Mouse (Mus musculus) C2C12 (cell line): ENCODE results near the gene Nmb. TPM values are rescaled to one million over a fixed set of nuclear protein-coding genes. Genes with fewer than 3 reads are reported as not detected.

ENCODE experiments used
- H3K27me3 ChIP-seq: one replicate; pipeline ENCODE4 v1.6.1; 2011; ENCODE audit not compliant: control insufficient read depth, insufficient read depth, insufficient read length
- H3K36me3 ChIP-seq: one replicate; pipeline ENCODE4 v1.6.1; 2011; ENCODE audit not compliant: control insufficient read depth, insufficient read depth
- H3K4me3 ChIP-seq: one replicate; pipeline ENCODE4 v1.5.1; 2011; ENCODE audit warnings: mild to moderate bottlenecking, control low read depth; ENCODE audit not compliant: poor library complexity, insufficient read depth, severe bottlenecking
- H3K79me2 ChIP-seq: one replicate; pipeline ENCODE4 v1.6.1; 2011; ENCODE audit not compliant: control insufficient read depth, insufficient read depth
- H3K79me3 ChIP-seq: one replicate; pipeline ENCODE4 v1.6.1; 2011; ENCODE audit warnings: low read depth, control low read depth
- H3ac ChIP-seq: one replicate; pipeline ENCODE3; 2011; ENCODE audit warnings: low read depth; ENCODE audit not compliant: control insufficient read depth, insufficient read length
- CEBPB ChIP-seq: IDR thresholded peaks from one replicate; pipeline ENCODE4 v1.6.1; 2011; ENCODE audit warnings: low read depth, mild to moderate bottlenecking, control low read depth, moderate library complexity
- CTCF ChIP-seq: IDR thresholded peaks from one replicate; pipeline ENCODE4 v1.5.1; 2011; ENCODE audit not compliant: control insufficient read depth, insufficient read depth, insufficient read length
- FOSL1 ChIP-seq: IDR thresholded peaks from one replicate; pipeline ENCODE4 v1.8.0; 2011; ENCODE audit warnings: mild to moderate bottlenecking, low read length; ENCODE audit not compliant: poor library complexity, insufficient read depth, severe bottlenecking
- MAX ChIP-seq: IDR thresholded peaks from one replicate; pipeline ENCODE4 v1.6.1; 2011; ENCODE audit warnings: mild to moderate bottlenecking, control low read depth
- MYOD1 ChIP-seq: IDR thresholded peaks from one replicate; pipeline ENCODE4 v1.6.1; 2011; ENCODE audit warnings: low read depth; ENCODE audit not compliant: control insufficient read depth, insufficient read length
- MYOG ChIP-seq: IDR thresholded peaks from one replicate; pipeline ENCODE4 v1.6.1; 2011; ENCODE audit not compliant: control insufficient read depth, insufficient read length; ENCODE audit errors: extremely low read depth
- USF1 ChIP-seq: IDR thresholded peaks from one replicate; pipeline ENCODE4 v1.6.1; 2011; ENCODE audit warnings: low read depth, mild to moderate bottlenecking, control low read depth, moderate library complexity
- polyA plus RNA-seq: library from polyadenylated mRNA; unstranded; fragments of >200 nt; fragmentation: generic; extraction: Trizol; gene quantifications from one replicate; pipeline ENCODE4 v1.2.1, GENCODE M21; 2012; ENCODE audit warnings: missing spikeins

Gene Nmb
- polyA plus RNA-seq, 1 experiment: 1.9 TPM

GRCm38 (mm10) chr7:80903625-80904422, 1.1 kb downstream of the Nmb start:
- H3K27me3 ChIP-seq: no peaks in the 10 kb centered on the region
- H3K79me2 ChIP-seq: peaks cover 13% of the 10 kb centered on the region
- H3ac ChIP-seq: no peak overlapping the region
- no peak for TF ChIP-seq FOSL1
- no peak for TF ChIP-seq CEBPB
- no peak for TF ChIP-seq MAX
- TF ChIP-seq CTCF: no peak
- no peak for TF ChIP-seq MYOG
- TF ChIP-seq USF1: no peak
- TF ChIP-seq MYOD1: no peak
- H3K4me3 ChIP-seq: no peak overlapping the region
- no peaks in the 10 kb centered on the region for H3K36me3 ChIP-seq
- no peaks in the 10 kb centered on the region for H3K79me3 ChIP-seq

- TF ChIP-seq MYOD1 (no peak), FOSL1 (no peak), CEBPB (no peak), USF1 (no peak), CTCF (no peak), MAX (no peak), MYOG (no peak)
- H3ac ChIP-seq: peak overlapping the region; percentile 58
- H3K36me3 ChIP-seq: no peaks in the 10 kb centered on the region
- H3K79me3 ChIP-seq: no peaks in the 10 kb centered on the region
- peak overlapping the region; percentile 53 for H3K4me3 ChIP-seq
- H3K27me3 ChIP-seq: no peaks in the 10 kb centered on the region
- H3K79me2 ChIP-seq: peaks cover 13% of the 10 kb centered on the region
Observed at GRCm38 (mm10) chr7:80901541-80902274, 3.2 kb downstream of the Nmb start.

DNA sequence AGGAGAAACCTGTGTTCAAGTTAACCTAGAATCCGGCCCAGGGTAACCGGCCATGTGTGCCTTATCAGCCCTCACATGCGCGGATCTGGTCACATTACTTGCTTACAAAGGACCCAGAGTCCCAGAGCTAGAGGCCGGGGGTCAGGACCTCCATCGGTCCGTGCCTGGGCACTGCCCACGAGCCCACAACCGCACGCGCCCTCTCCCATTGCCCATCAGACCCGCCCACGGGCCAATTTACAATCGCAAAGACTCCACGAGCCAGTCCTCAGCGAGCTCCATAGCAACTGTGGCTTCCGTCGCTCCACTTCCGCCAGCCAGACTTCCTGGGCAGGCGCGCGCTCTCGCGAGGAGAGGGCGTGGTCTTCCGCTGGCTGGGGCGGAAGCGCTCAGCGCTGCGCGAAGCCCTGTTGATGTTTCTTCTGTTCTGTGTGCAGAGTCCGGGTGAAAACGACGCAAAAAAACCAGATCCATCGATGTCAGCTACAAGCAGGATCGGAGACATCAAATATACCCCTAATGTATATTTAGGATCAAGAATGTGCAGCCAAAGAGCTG, 3.9 kb downstream of the Nmb start, which contains the start of gene Wdr73:
Gene Wdr73, minus strand, starts transcription at position 326 of the 558 bp plus-strand sequence.
- Histone ChIP-seq H3K79me3 (no peaks in the 10 kb centered on the region), H3K36me3 (peaks cover 2% of the 10 kb centered on the region)
- TF ChIP-seq MAX (peak; percentile 46), MYOG (no peak)

GRCm38 (mm10) chr7:80897721-80898120, 7.2 kb downstream of the Nmb start:
- Histone ChIP-seq H3ac (no peak overlapping the region), H3K27me3 (no peaks in the 10 kb centered on the region), H3K36me3 (peaks cover 16% of the 10 kb centered on the region), H3K79me3 (no peaks in the 10 kb centered on the region), H3K4me3 (no peak overlapping the region), H3K79me2 (peaks cover 13% of the 10 kb centered on the region)
- TF ChIP-seq USF1 (no peak), MYOG (no peak), MYOD1 (no peak), MAX (no peak), CTCF (no peak), FOSL1 (no peak), CEBPB (no peak)

More for the DNA sequence above, 3.9 kb downstream of the Nmb start, which contains the start of gene Wdr73:
- H3K27me3 ChIP-seq: no peaks in the 10 kb centered on the region
- H3ac ChIP-seq: peak within 1 kb of the TSS; percentile 76
- peaks cover 13% of the 10 kb centered on the region for H3K79me2 ChIP-seq
- H3K4me3 ChIP-seq: peak within 1 kb of the TSS; percentile 53

GRCm38 (mm10) chr7:80897134-80897533, 7.7 kb downstream of the Nmb start:
- peaks cover 13% of the 10 kb centered on the region for H3K79me2 ChIP-seq
- TF ChIP-seq MYOD1 (no peak), MYOG (no peak), USF1 (no peak), MAX (no peak), FOSL1 (no peak), CEBPB (no peak), CTCF (no peak)
- no peaks in the 10 kb centered on the region for H3K27me3 ChIP-seq
- no peaks in the 10 kb centered on the region for H3K79me3 ChIP-seq
- H3K36me3 ChIP-seq: peaks cover 16% of the 10 kb centered on the region
- no peak overlapping the region for H3K4me3 ChIP-seq
- H3ac ChIP-seq: no peak overlapping the region

DNA sequence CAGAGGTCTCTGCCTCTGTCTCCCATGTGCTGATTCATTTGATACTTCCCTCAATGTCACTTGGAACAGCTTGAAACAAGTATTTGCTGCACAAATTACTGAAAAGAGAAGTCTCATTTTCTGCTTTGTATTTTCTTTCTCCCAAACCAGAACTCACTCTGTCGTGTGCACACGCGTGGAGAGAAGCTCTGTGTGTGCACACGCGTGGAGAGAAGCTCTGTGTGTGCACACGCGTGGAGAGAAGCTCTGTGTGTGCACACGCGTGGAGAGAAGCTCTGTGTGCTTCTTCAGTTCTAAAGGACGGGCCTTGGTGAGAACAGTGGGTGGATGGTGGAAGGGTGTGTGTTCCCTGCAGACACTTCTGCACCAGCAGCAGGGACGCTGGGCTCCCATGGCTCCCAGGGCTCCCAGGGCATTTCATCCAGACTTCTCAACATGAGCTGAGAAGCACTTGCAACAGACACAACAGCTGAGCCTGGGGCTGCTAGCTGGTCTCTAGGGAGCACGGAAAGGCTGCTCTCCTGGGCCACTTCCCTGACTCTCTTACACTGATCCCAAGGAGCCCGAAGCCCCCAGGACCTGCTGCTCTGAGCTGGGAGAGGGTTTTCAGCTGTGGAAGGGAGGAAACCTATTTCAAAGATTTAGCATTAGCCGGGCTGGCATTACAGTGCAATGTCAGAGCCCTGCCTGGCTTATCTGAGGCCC, 9.9 kb downstream of the Nmb start:
- Histone ChIP-seq H3K27me3 (no peaks in the 10 kb centered on the region), H3K79me3 (no peaks in the 10 kb centered on the region), H3K4me3 (no peak overlapping the region), H3K79me2 (peaks cover 3% of the 10 kb centered on the region), H3K36me3 (peaks cover 26% of the 10 kb centered on the region), H3ac (no peak overlapping the region)
- TF ChIP-seq CTCF: no peak
- TF ChIP-seq USF1: no peak
- TF ChIP-seq MYOG: no peak
- no peak for TF ChIP-seq MYOD1
- TF ChIP-seq CEBPB: no peak
- TF ChIP-seq FOSL1: no peak
